Mouse (Mus musculus): Measurements from ENCODE around the gene Cep85l. TPM values are rescaled to one million over a fixed set of nuclear protein-coding genes. Genes with fewer than 3 reads are reported as not detected.

Cep85l gene
- total and polyA plus RNA-seq, 3 experiments = 4.3 to 5.7 (median 5.0) TPM

DNA sequence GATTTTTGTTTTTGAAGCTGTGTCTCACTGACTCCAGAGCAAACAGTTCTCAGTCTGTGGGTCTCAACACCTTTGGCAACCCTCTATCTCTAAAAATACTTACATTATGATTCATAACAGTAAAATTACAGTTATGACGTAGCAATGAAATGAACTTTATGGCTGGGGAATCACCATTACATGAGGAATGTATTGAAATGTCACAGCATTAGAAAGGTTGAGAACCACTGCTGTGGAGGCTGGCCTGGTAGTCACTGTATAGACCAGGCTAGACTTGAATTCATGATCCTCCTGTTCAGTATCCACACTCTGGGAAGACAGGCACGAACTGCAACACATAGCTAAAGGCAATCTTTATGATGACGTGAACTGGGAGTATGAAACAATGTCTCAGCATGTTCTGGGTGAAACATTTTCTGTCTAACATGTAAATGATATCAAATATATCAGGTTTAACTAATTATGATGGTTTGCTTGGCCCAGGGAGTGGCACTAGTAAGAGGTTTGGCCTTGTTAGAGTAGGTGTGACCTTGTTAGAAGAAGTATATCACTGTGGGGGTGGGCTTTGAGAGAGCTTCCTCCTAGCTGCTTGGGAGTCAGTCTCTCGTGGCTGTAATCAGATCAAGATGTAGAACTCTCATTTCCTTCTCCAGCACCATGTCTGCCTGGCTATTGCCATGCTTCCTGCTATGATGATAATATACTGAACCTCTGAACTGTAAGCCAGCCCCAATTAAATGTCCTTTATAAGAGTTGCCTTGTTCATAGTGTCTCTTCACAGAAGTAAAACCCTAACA is 39.6 kb upstream of the Cep85l start:
- no peak for DNase-seq (ENCODE audit: extremely low read depth)
- Histone ChIP-seq H3K9me3 (replicated peaks; ENCODE audit: low read length) (no peaks in the 10 kb centered on the region), H3K4me1 (ENCODE audit: control insufficient read depth in 1 of 2, insufficient read depth in 2 of 2) (peaks cover 2 to 13% of the 10 kb centered on the region in 2 experiments; a peak in 2 of 4 replicates), H3K27me3 (replicated peaks) (no peaks in the 10 kb centered on the region), H3K4me2 (ENCODE audit: insufficient read depth, low read depth, poor library complexity, severe bottlenecking) (no peak overlapping the region), H3K36me3 (replicated peaks in 1 of 2; ENCODE audit: control insufficient read depth in 1 of 2, insufficient read depth in 1 of 2, low read length in 1 of 2) (no peaks in the 10 kb centered on the region), H3K27ac (ENCODE audit: insufficient read depth, low read depth) (no peak overlapping the region), H3K79me2 (replicated peaks; ENCODE audit: control insufficient read depth, extremely low read depth, insufficient read depth, poor library complexity, severe bottlenecking) (no peaks in the 10 kb centered on the region), H3K4me3 (replicated peaks in 1 of 3; ENCODE audit: low read depth in 2 of 3, low read length in 2 of 3, poor library complexity in 1 of 3) (no peak overlapping the region), H3K9ac (ENCODE audit: insufficient read depth, low read depth) (no peak overlapping the region)
- dilution Hi-C loops (cut with MboI; ENCODE audit: extremely low pct_ligation_motif_present, extremely low pct_unique_long_range_greater_than_20kb, low sequenced_read_pairs) (no loop called here), in situ Hi-C loops (cut with MboI; ENCODE audit: low pct_ligation_motif_present, low pct_unique_long_range_greater_than_20kb, low sequenced_read_pairs) (no loop called here)
- TF ChIP-seq GABPA (IDR thresholded peaks at IDR 0.05; ENCODE audit: insufficient replicate concordance, low read depth, low read length) (no peak), USF2 (conservative IDR thresholded peaks at IDR 0.05; ENCODE audit: low read depth, low read length) (no peak), MAZ (IDR thresholded peaks at IDR 0.05; ENCODE audit: low read depth, low read length) (no peak), RAD21 (IDR thresholded peaks at IDR 0.05; ENCODE audit: low read depth, low read length) (no peak)

- DNase-seq (ENCODE audit: extremely low read depth) = no peak
- in situ Hi-C loops (cut with MboI; ENCODE audit: low pct_ligation_motif_present, low pct_unique_long_range_greater_than_20kb, low sequenced_read_pairs) = no loop called here
- dilution Hi-C loops (cut with MboI; ENCODE audit: extremely low pct_ligation_motif_present, extremely low pct_unique_long_range_greater_than_20kb, low sequenced_read_pairs) = no loop called here
- Histone ChIP-seq H3K4me2 (ENCODE audit: insufficient read depth, low read depth, poor library complexity, severe bottlenecking) (no peak overlapping the region), H3K4me3 (replicated peaks in 1 of 3; ENCODE audit: low read depth in 2 of 3, low read length in 2 of 3, poor library complexity in 1 of 3) (no peak overlapping the region), H3K36me3 (replicated peaks in 1 of 2; ENCODE audit: control insufficient read depth in 1 of 2, insufficient read depth in 1 of 2, low read length in 1 of 2) (no peaks in the 10 kb centered on the region), H3K27ac (ENCODE audit: insufficient read depth, low read depth) (no peak overlapping the region), H3K4me1 (ENCODE audit: control insufficient read depth in 1 of 2, insufficient read depth in 2 of 2) (peaks cover 2 to 28% of the 10 kb centered on the region in 2 experiments; a peak in 2 of 4 replicates), H3K9me3 (replicated peaks; ENCODE audit: low read length) (no peaks in the 10 kb centered on the region), H3K9ac (ENCODE audit: insufficient read depth, low read depth) (no peak overlapping the region), H3K27me3 (replicated peaks) (no peaks in the 10 kb centered on the region), H3K79me2 (replicated peaks; ENCODE audit: control insufficient read depth, extremely low read depth, insufficient read depth, poor library complexity, severe bottlenecking) (no peaks in the 10 kb centered on the region)
- TF ChIP-seq MAFK (IDR thresholded peaks at IDR 0.05; ENCODE audit: insufficient replicate concordance, low read length) (no peak), TBP (conservative IDR thresholded peaks at IDR 0.05; ENCODE audit: low read depth, low read length) (no peak), TCF12 (IDR thresholded peaks at IDR 0.05; ENCODE audit: low read depth, low read length) (no peak), EP300 (IDR thresholded peaks at IDR 0.05; ENCODE audit: low read length) (no peak), BHLHE40 (IDR thresholded peaks at IDR 0.05; ENCODE audit: low read depth, low read length) (no peak)
These were observed 37.3 kb upstream of the Cep85l start for GRCm38 (mm10) chr10:53417015-53417414.

DNA sequence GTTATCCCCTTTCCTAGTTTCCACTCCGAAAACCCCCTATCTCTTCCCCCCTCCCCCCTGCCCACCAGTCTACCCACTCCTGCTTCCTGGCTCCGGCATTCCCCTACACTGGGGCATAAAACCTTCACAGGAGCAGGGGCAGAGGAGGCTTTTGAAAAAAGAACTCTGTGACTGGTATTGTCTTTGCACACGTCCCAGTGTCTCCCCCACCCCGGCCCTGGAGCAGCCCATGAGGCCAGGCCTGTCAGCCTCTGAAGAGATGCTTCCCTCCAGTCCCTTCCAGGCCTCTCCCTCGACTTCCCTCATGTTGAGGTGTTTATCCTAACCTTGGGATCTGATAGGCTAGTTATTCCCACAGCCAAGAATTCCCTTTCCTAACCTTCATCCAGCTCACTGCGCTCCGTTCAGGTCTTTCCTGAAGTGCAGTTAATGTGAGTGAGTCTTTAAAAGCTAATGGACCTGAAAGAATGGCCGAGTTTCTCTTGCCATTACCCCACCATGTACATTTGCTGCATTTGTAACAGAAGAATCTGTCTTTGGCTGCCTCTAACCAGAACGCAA is 36.5 kb upstream of the Cep85l start:
- no peak overlapping the region for H3K27ac ChIP-seq (ENCODE audit: insufficient read depth, low read depth)
- dilution Hi-C loops (cut with MboI; ENCODE audit: extremely low pct_ligation_motif_present, extremely low pct_unique_long_range_greater_than_20kb, low sequenced_read_pairs) (no loop called here), in situ Hi-C loops (cut with MboI; ENCODE audit: low pct_ligation_motif_present, low pct_unique_long_range_greater_than_20kb, low sequenced_read_pairs) (no loop called here)
- DNase-seq (ENCODE audit: extremely low read depth) = no peak
- no peak overlapping the region for H3K4me2 ChIP-seq (ENCODE audit: insufficient read depth, low read depth, poor library complexity, severe bottlenecking)
- H3K36me3 ChIP-seq (replicated peaks in 1 of 2; ENCODE audit: control insufficient read depth in 1 of 2, insufficient read depth in 1 of 2, low read length in 1 of 2) = no peaks in the 10 kb centered on the region
- no peak overlapping the region for H3K4me3 ChIP-seq (replicated peaks in 1 of 3; ENCODE audit: low read depth in 2 of 3, low read length in 2 of 3, poor library complexity in 1 of 3)
- H3K9me3 ChIP-seq (replicated peaks; ENCODE audit: low read length) = no peaks in the 10 kb centered on the region
- H3K9ac ChIP-seq (ENCODE audit: insufficient read depth, low read depth) = no peak overlapping the region
- H3K4me1 ChIP-seq (ENCODE audit: control insufficient read depth in 1 of 2, insufficient read depth in 2 of 2) = peaks cover 2 to 28% of the 10 kb centered on the region in 2 experiments; a peak in 2 of 4 replicates
- no peaks in the 10 kb centered on the region for H3K27me3 ChIP-seq (replicated peaks)
- no peaks in the 10 kb centered on the region for H3K79me2 ChIP-seq (replicated peaks; ENCODE audit: control insufficient read depth, extremely low read depth, insufficient read depth, poor library complexity, severe bottlenecking)
- TF ChIP-seq GABPA (IDR thresholded peaks at IDR 0.05; ENCODE audit: insufficient replicate concordance, low read depth, low read length) (no peak), ZKSCAN1 (IDR thresholded peaks at IDR 0.05; ENCODE audit: borderline replicate concordance, low read depth, low read length) (no peak), CHD2 (IDR thresholded peaks at IDR 0.05; ENCODE audit: low read length) (no peak), JUND (conservative IDR thresholded peaks at IDR 0.05; ENCODE audit: low read depth, low read length) (no peak), POLR2A (IDR thresholded peaks at IDR 0.05; ENCODE audit: low read depth, low read length) (no peak), JUN (IDR thresholded peaks at IDR 0.05; ENCODE audit: insufficient read depth, low read depth, low read length) (no peak), ZNF384 (IDR thresholded peaks at IDR 0.05; ENCODE audit: low read depth, low read length) (no peak), ZMIZ1 (IDR thresholded peaks at IDR 0.05; ENCODE audit: low read depth, low read length) (no peak), CHD1 (IDR thresholded peaks at IDR 0.05; ENCODE audit: low read depth, low read length) (no peak), ELF1 (IDR thresholded peaks at IDR 0.05; ENCODE audit: low read depth, low read length) (no peak), ETS1 (conservative IDR thresholded peaks at IDR 0.05; ENCODE audit: low read depth, low read length) (no peak), BHLHE40 (IDR thresholded peaks at IDR 0.05; ENCODE audit: low read depth, low read length) (no peak), NRF1 (IDR thresholded peaks at IDR 0.05; ENCODE audit: low read depth, low read length) (no peak), MAZ (IDR thresholded peaks at IDR 0.05; ENCODE audit: low read depth, low read length) (no peak), MAFK (IDR thresholded peaks at IDR 0.05; ENCODE audit: insufficient replicate concordance, low read length) (no peak), IRF4 (IDR thresholded peaks at IDR 0.05; ENCODE audit: low read depth, low read length) (no peak), USF1 (IDR thresholded peaks at IDR 0.05; ENCODE audit: low read depth, low read length) (no peak), UBTF (IDR thresholded peaks at IDR 0.05; ENCODE audit: low read depth, low read length) (no peak)

Data from CH12.LX (cell line).